Mouse (Mus musculus) regulatory T cell (primary cell): ENCODE data around the gene Ankrd28.
"Not testable (repeated sequence)": the region's sequence is repeated elsewhere in the genome, so short reads cannot be mapped to it uniquely, and the experiment has no call there.

Experiments used
- in situ Hi-C: fragments of 300-600 bp; cut with MboI, MseI; formaldehyde crosslinking; loops from one replicate; pipeline ENCODE4 v1.15.1; 2025; ENCODE audit warnings: high pct_unique_total_duplicates

Gene Ankrd28

DNA sequence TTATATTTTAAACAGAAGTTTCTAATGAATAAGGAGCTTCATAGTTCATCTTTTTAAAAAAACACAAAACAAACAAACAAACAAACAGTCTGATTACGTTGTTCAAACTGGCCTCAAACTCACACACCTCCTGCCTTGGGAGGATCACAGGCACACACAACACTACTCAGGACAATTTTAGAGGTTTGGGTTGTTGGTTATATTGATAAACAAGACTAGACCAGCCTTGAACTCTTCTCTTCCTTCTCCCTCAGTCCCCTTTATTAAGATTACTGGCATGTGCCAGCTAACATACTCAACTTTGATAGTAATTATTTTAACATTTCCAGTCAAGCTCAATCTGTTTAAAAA, 35.7 kb downstream of the Ankrd28 start:
- in situ Hi-C loops, result loop anchor here (5.0 kb wide), 3 partner anchors 93 to 283 kb away; no protein-coding TSS in a partner anchor

DNA sequence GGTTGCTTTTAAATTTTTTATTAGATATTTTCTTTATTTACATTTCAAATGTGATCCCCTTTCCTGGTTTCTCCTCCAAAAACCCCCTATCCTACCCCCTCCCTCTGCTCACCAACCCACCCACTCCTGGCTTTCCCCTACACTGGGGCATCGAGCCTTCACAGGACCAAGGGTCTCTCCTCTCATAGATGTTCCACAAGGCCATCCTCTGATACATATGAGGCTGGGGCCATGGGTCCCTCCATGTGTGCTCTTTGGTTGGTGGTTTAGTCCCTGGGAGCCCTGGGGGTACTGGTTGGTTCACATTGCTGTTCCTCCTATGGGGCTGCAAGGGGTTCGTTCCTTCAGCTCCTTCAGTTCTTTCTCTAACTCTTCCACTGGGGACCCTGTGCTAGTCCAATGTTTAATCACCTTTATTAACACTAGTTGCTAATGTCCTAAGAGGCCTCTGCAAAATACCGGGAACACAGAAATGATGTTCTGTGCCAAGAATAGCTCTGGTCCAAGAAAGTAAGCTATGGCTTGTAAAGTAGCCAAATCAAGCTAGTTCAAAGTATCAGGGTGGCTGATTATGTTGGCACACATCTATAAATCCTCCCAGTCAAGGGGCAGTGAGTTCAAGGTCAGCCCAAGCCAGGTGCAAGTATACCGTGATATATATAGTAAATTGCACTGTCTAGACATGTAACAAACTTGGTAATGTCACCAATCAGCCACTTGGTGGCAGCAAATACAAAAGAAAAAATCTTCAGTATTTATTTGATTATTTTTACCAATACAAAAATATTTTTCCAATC, 36.3 kb downstream of the Ankrd28 start:
- in situ Hi-C loops, result no loop called here

DNA sequence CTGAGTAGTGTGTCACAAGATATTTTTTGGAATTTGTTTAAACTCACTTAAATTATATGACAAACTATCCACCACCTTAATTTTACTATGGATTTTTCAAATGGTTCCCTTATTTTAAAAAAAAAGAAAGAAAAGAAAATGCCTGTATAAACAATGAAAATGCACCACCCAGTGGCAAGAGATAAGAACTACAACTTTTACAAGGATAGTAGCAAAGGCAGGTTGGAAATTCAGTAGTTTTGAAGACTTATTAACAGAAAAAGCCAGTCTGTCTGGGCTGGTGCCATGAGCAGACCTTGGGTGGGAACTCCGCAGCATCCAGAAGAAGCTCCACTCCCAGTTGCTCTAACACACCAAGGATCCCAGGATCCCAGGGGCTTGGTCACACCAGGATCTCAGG, 39.7 kb downstream of the Ankrd28 start:
- in situ Hi-C loops, result no loop called here

DNA sequence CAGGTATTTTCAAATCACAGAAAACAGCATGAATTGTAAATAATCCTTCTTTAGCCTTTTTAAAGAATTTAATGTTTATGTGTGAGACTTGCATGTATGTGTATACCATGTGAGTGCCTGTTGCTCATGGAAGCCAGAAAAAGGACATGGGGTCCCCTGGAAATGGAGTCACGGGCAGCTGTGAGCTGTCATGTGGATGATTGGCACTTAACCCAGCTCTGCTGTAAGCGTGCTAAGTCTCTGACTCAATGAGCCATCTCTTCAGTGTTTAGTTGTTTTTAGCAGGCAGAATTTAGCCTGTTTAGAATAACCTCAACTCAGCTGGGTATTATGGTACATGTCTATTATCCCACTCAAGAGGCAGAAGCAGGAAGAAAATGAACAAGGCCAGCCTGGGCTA, 43.5 kb downstream of the Ankrd28 start:
- in situ Hi-C loops, result no loop called here

DNA sequence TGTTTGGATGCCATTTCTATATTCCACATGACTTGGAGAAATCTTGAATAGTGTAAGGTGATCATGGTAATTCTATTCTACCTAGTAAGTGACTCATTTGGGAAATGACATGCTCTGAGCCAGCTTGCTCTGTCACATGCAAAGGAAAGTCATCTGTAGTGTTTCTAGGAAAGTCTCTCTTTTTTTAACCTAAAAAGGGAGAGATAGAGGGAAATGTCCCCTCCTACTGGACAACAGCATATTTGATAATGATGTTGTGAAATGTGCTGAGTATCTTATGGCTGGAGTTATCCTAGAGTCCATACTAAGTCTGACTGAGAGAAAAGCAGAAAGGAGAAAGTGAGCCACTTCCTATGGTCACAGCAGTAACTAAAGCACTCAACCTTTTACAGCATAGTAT, 44.8 kb downstream of the Ankrd28 start:
- in situ Hi-C loops, result no loop called here

DNA sequence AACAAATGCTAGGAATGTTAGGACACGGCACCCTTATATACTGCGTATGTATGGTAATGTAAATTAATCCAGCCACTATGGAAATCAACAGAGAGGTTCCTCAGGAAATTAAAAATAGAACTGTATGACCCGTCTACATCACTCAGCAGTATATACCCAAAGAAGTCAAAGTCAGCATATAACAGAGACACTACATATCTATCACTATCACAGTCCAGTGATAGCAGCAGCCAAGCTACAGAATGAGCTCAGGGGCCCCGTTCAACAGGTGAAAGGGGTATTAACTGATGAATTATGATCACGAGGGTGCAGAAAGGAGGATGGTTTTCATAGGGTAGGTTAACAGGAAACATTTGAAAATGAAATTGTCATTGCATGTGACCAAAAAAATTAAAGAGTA, 45.5 kb downstream of the Ankrd28 start:
- in situ Hi-C loops, result no loop called here

DNA sequence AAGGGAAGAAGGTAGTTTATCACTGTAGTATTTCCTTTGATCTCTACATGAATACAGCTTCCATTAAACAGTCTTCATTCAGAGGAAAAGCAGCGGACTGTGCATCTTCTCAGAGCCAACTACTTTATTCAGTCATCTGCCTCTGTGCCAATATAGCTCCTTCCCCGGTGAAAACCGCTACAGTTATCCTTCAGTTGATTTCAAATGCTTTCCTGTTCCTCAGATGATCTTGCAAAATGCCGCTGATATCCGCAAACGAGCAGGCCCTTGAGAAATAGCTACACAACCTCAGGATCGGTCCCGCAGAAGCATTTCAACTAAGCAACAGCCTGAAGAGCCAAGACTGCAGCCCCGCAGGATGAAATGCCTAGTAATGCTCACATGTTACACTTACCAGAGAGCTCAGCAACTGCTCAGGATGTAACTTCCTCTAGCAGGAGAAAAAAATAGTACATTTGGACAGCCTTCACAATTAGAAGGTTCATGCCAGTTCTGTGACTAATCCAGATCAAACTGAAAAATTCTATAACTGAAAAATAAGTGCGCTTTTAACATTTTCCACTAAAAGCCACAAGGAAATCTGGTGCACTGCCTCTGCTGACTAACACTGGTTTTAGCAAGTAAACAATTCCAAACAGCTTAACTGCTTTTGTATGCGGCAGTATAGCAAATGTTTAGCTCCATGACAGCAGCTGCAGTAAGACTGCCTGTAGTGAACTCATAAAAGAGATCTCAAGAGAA, 49.0 kb downstream of the Ankrd28 start:
- in situ Hi-C loops, result no loop called here

DNA sequence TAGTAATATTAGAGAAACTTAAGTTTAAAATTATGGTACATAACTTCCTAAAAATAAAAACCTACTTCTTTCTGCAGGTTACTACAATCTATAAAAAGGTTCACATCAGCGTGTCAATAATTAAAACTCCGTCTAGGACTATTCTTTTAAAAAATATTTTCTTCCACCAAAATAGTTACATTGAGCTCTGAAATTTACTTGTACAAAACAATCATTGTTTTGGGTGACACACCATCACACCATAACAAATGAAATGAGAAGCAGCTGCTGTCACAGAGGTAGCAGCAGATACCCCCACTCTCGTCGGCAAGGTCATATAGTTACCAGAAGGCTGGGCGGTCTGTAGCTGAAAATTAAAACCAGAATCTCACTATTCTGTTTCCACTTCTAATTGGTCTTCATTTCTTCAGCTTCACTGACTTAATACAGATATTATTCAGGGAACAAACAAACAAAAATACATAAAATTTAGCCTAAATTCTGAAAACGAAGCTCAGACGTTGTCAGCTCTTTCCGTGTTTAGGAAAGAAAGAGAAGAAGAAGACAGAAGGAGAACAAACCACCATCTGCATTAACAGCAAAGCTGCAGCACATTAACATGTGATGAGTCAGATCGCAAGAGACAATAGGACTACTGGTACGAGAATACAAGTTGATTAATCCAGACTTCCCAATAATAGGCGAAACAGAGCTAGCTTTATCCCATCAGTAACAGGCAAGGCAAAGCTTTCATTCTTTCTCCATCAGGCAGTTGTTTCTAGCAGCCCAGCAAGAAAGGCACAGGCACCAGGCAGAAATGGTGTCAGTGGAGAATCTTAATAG, 49.8 kb downstream of the Ankrd28 start:
- in situ Hi-C loops, result no loop called here

DNA sequence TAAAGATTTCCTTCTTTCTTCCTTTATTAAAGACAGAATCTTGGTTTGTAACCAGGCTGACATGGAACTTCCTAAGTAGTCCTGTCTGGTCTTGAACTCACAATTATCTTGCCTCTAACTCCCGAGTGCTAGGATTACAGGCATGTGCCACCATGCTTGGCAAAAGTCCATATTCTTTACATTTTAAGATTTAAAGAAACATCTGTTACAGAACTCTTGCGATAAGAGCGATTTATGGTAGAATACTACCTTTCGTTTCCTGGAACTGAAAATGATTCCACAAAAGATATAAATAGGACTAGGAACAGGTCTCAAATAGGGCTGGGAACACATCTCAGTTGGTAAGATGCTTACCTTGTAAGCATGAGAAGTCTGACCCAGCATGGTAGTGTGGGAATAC, 56.9 kb downstream of the Ankrd28 start:
- in situ Hi-C loops, result no loop called here

DNA sequence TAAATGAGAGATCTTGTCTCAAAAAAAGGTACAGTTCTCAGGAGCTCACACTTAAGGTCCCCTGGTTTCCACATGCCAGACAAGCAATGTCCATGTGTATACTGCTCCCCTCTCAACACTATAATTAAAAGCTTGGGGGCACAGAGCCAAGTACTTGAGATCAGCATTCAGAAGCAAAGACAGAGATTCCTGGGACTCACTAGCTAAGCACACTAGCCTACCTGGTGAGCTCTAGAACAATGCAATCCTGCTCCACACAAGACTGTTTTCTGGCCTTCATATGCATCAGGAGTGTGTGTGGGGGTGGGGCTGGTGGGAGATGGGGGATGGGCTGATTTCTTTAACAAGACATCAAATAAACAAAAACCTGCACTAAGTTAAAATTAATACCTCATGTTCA, 58.2 kb downstream of the Ankrd28 start:
- in situ Hi-C loops, result no loop called here

DNA sequence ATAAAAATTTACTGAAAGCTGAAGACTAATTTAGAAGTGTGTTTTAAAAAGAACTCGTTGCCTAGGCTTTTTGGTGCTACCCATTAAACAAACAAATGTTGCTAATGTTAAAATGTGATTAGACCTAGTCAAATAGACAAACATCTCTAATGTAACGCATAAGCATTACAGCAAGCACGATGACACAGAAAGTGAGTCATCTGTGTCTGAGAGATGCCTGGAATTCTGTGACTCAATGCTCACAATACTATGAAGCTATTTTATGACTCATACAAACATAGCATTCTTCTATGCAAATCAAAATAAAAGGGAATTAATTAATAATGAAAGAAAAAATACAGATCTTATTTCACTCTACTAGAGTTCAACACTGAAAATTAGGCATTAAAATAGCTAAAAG, 61.9 kb downstream of the Ankrd28 start:
- in situ Hi-C loops, result no loop called here

DNA sequence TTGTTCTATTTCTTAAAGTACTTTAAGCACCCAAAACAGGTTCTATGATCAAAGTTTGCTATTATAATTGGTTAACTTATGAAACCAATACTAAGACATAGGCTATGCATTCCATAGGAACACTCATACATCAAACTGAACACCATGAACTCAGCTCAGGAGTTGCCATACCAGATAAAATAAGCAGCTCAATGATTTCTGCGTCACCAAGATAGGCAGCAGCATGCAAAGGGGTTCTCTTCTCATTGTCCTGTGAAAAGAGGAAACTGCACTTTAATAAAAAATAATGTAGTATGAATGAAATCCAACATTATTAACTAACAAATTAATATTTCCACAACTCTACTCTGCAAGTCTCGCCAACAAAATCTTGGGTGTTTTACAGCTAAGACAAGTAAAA, 66.4 kb downstream of the Ankrd28 start:
- in situ Hi-C loops, result no loop called here

DNA sequence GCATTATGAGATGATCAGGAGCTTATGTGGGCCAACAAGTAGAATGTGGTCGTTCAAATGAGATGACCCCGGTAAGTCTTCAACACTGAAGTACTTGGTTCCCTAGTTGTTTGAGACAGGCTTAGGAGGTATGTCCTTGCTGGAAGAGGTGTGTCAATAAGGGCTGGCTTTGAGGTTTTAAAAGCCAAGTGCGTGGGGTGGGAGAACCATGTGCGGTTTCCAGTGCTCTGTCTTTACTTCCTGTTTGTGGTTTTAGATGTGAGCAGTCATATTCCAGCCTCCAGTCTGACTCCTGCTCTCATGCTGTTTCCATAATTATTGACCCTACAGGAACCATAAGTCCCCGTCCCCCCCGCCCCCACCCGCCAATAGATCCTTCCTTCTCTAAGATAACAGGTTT, 68.7 kb downstream of the Ankrd28 start:
- in situ Hi-C loops, result no loop called here

DNA sequence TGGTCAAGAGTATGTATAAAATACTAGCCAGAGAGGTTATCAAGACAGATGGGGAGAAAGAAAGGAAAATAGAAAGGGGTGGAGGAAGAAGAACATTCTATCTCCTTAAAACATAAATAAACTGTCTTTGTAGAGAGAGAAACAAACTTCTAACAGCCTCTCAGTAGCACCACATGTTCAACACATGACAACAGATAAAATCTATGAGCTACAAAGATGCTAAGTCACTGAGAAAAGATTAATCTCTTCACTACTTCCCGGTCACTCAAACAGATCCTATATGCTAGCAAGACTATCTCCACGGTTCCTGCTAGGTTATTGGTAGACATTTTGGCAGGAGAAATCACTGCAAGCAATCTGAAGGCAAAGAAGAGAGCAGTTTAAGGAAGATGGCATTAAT, 71.3 kb downstream of the Ankrd28 start:
- in situ Hi-C loops, result no loop called here

DNA sequence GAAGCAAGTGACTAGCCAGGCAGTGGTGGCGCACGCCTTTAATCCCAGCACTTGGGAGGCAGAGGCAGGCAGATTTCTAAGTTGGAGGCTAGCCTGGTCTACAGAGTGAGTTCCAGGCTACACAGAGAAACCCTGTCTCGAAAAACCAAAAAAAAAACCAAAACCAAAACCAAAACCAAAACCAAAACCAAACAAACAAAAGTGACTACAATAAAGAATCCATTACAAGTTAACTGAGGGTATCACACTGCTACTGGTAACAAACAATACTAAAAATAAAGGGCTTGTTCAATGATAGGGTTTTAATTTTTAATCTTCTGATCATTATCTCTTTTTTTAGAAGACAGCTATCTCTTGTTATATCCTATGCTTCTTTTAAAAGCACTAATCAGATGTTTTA, 72.0 kb downstream of the Ankrd28 start:
- in situ Hi-C loops, result not testable (repeated sequence)

DNA sequence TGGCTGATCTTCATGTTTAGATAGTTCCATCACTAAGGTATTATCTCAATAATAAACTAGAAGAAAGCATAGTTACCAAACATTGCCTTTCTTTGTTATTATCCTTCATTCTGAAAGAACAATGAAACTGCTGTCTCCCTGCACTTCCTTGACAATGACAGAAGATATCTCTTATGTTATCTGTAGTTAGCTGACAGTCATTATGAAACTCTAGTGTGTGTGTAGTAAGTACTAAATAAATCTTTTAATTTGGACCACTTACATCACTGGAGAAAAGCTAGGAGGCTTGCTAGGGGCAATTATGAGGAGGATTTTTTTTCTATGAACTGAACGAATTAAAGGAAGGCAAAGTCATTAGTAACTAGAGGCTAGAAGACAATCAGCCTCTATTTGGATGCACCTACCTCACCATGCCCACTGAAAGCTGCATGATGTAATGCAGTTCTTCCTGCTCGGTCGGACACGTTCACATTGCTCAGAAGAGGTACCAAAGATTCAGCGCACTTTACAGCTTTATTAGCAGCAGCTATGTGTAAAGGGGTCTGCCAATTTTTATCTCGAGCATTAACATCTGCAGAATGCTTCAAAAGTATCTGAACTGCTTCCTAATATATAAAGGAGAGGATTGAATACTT, 82.1 kb downstream of the Ankrd28 start:
- in situ Hi-C loops, result no loop called here

DNA sequence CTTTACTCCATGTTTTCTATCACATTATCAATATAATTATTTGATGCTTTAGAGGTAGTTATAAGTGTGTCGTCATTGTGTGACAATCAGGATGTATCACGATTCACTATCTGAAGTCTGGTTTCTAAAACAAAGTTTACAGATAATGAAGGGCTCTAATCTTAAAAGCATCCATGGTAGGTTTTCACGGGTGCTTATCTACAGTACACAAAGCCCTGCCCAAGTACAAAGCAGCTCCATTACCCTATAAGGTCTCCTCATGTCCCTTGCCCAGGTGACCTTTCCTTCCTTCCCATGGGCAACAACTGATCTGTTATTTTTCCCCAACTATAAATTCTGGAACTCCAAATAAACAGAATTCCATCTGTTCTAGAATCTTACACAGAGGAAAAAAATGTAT, 87.9 kb downstream of the Ankrd28 start:
- in situ Hi-C loops, result no loop called here

DNA sequence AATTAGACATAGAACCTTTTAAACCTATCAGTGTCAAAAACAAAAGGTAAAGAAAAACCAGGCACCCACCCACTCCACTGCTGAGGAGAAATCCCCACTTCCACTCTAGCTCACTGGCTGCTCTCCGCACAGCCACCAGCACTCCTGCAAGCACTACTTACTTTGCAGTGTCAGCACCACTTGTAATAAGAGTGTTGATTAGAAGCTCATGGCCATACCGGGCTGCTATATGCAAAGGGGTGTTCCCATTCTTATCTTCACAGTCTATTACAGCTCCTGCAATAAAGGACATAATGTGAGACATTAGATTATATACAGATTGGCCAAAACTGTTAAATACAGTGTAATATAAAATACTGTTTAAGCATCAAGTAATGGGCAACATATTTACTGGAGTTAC, 95.6 kb downstream of the Ankrd28 start:
- in situ Hi-C loops, result no loop called here

DNA sequence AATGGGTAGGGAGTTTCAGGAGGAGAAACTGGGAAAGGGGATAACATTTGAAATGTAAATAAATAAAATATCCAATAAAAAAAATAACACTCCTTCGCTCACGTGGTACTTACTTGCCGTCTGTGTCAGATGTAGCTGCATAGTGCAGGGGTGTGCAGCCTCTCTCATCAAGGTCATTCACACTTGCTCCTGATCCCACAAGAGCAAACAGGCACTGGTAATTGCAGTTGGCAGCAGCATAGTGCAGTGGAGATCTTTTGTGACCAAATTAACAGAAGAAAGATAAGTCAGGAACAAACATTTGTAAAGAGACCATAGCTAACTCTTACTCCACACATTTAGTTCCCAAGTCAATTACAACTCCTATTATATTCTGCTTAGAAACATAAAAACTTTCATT, 102.9 kb downstream of the Ankrd28 start:
- in situ Hi-C loops, result no loop called here

DNA sequence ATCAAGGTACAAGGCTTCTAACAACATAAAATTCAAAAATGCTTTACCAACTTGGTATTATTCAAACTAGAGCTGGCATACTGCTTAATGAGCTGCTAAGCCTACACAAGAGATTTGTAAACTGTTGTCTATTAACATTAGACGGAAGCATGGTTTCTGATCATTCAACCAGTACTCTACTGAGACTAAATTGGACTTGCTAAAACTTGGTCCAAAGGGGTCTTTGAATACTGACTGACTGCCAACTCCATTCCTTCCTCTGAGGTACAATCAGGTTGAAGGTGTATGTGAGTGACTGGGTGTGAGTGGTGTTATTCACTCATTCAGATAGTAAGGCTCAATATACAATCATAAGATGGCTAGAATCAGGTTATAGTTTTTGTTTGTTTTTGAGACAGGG, 107.7 kb downstream of the Ankrd28 start:
- in situ Hi-C loops, result no loop called here

DNA sequence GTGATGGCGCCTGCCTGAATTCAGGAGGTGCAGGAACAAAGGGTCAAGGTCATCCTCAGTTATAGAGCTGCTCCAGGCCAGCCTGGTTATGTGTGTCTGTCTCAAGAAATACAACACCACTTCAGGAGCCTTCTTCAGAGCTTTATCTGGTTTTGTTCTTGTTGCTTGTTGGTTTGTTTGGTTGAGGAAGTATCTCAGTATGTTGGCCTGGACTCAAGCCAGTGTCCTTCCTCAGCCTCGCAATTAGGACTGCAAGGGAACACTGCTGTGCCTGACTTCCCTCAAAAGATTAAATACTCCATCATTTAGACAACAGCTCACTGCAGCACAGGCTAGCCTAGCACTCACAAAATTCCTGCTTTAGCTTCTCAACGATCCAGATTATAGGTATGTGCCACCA, 109.2 kb downstream of the Ankrd28 start:
- in situ Hi-C loops, result no loop called here

DNA sequence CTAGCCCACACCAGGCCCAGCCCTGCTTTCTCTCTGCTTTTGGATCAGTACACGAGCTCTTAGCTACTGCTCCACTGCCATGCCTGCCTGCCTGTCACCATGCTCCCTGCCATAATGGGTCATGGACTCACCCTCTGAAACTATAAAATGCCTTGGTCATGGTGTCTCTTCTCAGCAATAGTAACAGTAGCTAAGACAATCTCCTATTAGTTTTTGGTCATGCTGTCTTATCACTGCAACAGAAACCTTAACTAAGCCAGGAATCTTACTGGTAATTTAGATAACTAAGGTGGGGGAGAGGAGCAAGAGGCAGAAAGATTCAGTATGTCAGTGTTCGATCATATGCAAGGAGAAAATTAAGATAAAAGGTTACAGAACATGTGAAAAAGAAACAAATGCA, 112.1 kb downstream of the Ankrd28 start:
- in situ Hi-C loops, result no loop called here
